Mouse (Mus musculus) T-helper 2 cell (primary cell): Measurements from ENCODE around the gene Foxo3.

ENCODE experiments used
- in situ Hi-C: fragments of 300-600 bp; cut with MboI, MseI; formaldehyde crosslinking; loops from one replicate; pipeline ENCODE4 v1.15.1; 2025; ENCODE audit warnings: high pct_unique_total_duplicates

The Foxo3 gene

GRCm38 (mm10) chr10:42134759-42135702 lies 141.5 kb downstream of the Foxo3 start:
- in situ Hi-C loops = no loop called here
